Comparison of ENCODE assay signal across 8 mouse cellular contexts in the genomic region with DNA sequence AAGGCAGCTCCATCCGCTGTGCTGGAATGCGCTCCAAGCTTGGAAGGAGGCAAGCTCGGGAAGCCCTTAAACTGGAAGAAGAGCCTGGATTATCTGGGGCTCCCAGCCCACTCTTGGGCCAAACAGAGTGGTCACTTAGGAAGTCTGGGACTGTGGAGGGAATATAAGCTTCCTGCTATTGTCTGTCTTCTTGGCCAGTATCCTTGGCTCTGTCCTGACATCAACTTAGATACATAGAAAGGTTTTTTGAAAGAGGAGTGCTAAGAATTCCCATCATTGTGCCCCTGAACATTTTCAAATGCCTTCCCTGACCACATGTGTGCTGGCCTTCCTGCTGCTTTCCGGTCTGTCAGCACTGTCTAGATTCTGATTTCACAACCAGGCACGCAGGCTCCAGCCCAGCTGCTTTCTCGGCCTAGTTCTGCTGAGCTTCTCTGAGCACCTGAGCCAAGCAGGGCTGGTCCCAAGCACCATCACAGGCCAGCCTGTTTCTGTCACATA. TPM values are rescaled to one million over a fixed set of nuclear protein-coding genes. Genes with fewer than 3 reads are reported as not detected.
DNase-seq lines count a peak whose midpoint lies in the region; ATAC-seq and TF ChIP-seq lines count a peak whose summit lies in the region.

No protein-coding gene starts in this region.

- no peaks in the 10 kb centered on the region for H3K9me3 ChIP-seq in midbrain, embryonic 10.5 days (replicated peaks)
- no peaks in the 10 kb centered on the region for H3K9me3 ChIP-seq in midbrain, postnatal 0 days (ENCODE audit: low read length)
- no peaks in the 10 kb centered on the region for H3K9me3 ChIP-seq in liver, embryonic 11.5 days (ENCODE audit: control insufficient read depth, low read length)

- H3K9ac ChIP-seq in midbrain, postnatal 0 days (replicated peaks; ENCODE audit: low read length, poor library complexity, severe bottlenecking) = no peak overlapping the region
- no peak overlapping the region for H3K9ac ChIP-seq in liver, embryonic 11.5 days (ENCODE audit: low read depth, low read length)

- no peaks in the 10 kb centered on the region for H3K36me3 ChIP-seq in midbrain, embryonic 10.5 days
- H3K36me3 ChIP-seq in midbrain, postnatal 0 days (ENCODE audit: insufficient read depth, low read length) = no peaks in the 10 kb centered on the region
- H3K36me3 ChIP-seq in liver, embryonic 11.5 days (ENCODE audit: control insufficient read depth, insufficient read depth, low read length) = no peaks in the 10 kb centered on the region
- H3K36me3 ChIP-seq in small intestine, adult 2 months (ENCODE audit: control insufficient read depth, insufficient read depth, low read length) = no peaks in the 10 kb centered on the region

- no peak for ATAC-seq in midbrain, postnatal 0 days (ENCODE audit: low FRiP score)
- no peak for ATAC-seq in liver, embryonic 11.5 days (replicated peaks; ENCODE audit: low FRiP score)
- ATAC-seq in frontal cortex, adult (ENCODE audit: low TSS enrichment) = no peak; the same call in 1 of the 2 replicates

- peaks cover 27% of the 10 kb centered on the region for H3K4me1 ChIP-seq in midbrain, embryonic 10.5 days
- H3K4me1 ChIP-seq in midbrain, postnatal 0 days (ENCODE audit: insufficient read depth, low read length) = peaks cover 5% of the 10 kb centered on the region
- peaks cover 30% of the 10 kb centered on the region for H3K4me1 ChIP-seq in liver, embryonic 11.5 days (replicated peaks; ENCODE audit: control insufficient read depth, insufficient read depth, low read length)
- peaks cover 36% of the 10 kb centered on the region for H3K4me1 ChIP-seq in small intestine, adult 2 months (ENCODE audit: control insufficient read depth, insufficient read depth, insufficient read length, low read length)

- peaks cover 56% of the 10 kb centered on the region for H3K27me3 ChIP-seq in midbrain, embryonic 10.5 days (ENCODE audit: low read depth, poor library complexity, severe bottlenecking)
- no peaks in the 10 kb centered on the region; the same call in 1 of the 2 replicates for H3K27me3 ChIP-seq in midbrain, postnatal 0 days (ENCODE audit: insufficient read depth, low read length)
- peaks cover 4% of the 10 kb centered on the region for H3K27me3 ChIP-seq in liver, embryonic 11.5 days (replicated peaks; ENCODE audit: control insufficient read depth, insufficient read depth, low read length)
- no peaks in the 10 kb centered on the region for H3K27me3 ChIP-seq in small intestine, adult 2 months (ENCODE audit: control insufficient read depth, insufficient read depth, low read length)

- H3K4me3 ChIP-seq in midbrain, embryonic 10.5 days = 0 out of 2 replicates have a peak overlapping the region, but pooled peaks have one; percentile 74
- no peak overlapping the region for H3K4me3 ChIP-seq in midbrain, postnatal 0 days (ENCODE audit: low read depth, low read length)
- no peak overlapping the region for H3K4me3 ChIP-seq in liver, embryonic 11.5 days (ENCODE audit: low read depth, low read length)
- H3K4me3 ChIP-seq in small intestine, adult 2 months (ENCODE audit: low read depth, low read length) = no peak overlapping the region

- no peak for TF ChIP-seq POLR2A in small intestine, adult 2 months (IDR thresholded peaks at IDR 0.05; ENCODE audit: low read depth, low read length)

- no peak overlapping the region; the same call in 1 of the 2 replicates for H3K4me2 ChIP-seq in midbrain, postnatal 0 days (ENCODE audit: low read depth, low read length, poor library complexity, severe bottlenecking)
- H3K4me2 ChIP-seq in liver, embryonic 11.5 days = no peak overlapping the region

- DNase-seq in adrenal gland, adult (ENCODE audit: inconsistent age in 2 of 2, low spot score in 1 of 2) = peak; percentile 49 to 77
- no peak for DNase-seq in adrenal gland, adult 8-10 months
- DNase-seq in midbrain, embryonic 10.5 days (ENCODE audit: low spot score) = no peak
- DNase-seq in midbrain, postnatal 0 days (ENCODE audit: low spot score) = no peak
- peak; percentile 27 for DNase-seq in liver, embryonic 11.5 days (ENCODE audit: low spot score)
- no peak for DNase-seq in ovary, adult 18-20 months (ENCODE audit: low spot score)

- no peak for TF ChIP-seq CTCF in midbrain, postnatal 0 days (IDR thresholded peaks at IDR 0.05)
- no peak for TF ChIP-seq CTCF in small intestine, adult 2 months (IDR thresholded peaks at IDR 0.05; ENCODE audit: extremely low read depth, insufficient read length, insufficient replicate concordance, low read depth, low read length)

- 75% methylated on average over 6 of the region's 6 CpGs for WGBS in midbrain, embryonic 10.5 days
- WGBS in midbrain, postnatal 0 days = 70% methylated on average over 6 of the region's 6 CpGs
- 51% methylated on average over 6 of the region's 6 CpGs for WGBS in liver, embryonic 11.5 days
- WGBS in small intestine, adult 2 months = 71% methylated on average over 6 of the region's 6 CpGs

- no peak overlapping the region for H3K27ac ChIP-seq in midbrain, embryonic 10.5 days (replicated peaks)
- no peak overlapping the region for H3K27ac ChIP-seq in midbrain, postnatal 0 days (ENCODE audit: low read depth, low read length)
- H3K27ac ChIP-seq in liver, embryonic 11.5 days (ENCODE audit: low read depth, low read length) = no peak overlapping the region
- peak overlapping the region; percentile 84 for H3K27ac ChIP-seq in small intestine, adult 2 months (ENCODE audit: insufficient read depth, low read depth, low read length)

RNA-seq across cellular contexts. Expression of a gene that starts 1.0 kb away (rescaled TPM):
- total RNA-seq in adrenal gland, adult 8-10 months (2022) = 100 to 1,000 TPM in 2 of 4 experiments, 10 to 100 TPM in 2; 33.7 to 203 (median 102) TPM
- polyA plus RNA-seq in midbrain, embryonic 10.5 days (2016; fragmentation: Nextera tagmentation; extraction: Ambion mirVana) = 5.5 and 6.9 TPM in 2 replicates
- 11.0 and 12.9 TPM in 2 replicates for total RNA-seq in midbrain, postnatal 0 days (2014; rRNA removed)
- 5.4 and 6.7 TPM in 2 replicates for polyA plus RNA-seq in midbrain, postnatal 0 days (2015; fragmentation: Nextera tagmentation; extraction: Ambion mirVana)
- 4.4 and 5.3 TPM in 2 replicates for polyA plus RNA-seq in liver, embryonic 11.5 days (2014; fragmentation: Nextera tagmentation; extraction: Ambion mirVana)
- polyA plus RNA-seq in small intestine, adult 2 months (2012; rRNA removed) = 31.8 and 51.7 TPM in 2 replicates

RNA-seq across cellular contexts. Expression of a gene that starts 52.3 kb away (rescaled TPM):
- 1 to 10 TPM in 2 of 4 experiments, under 1 TPM in 2; 0.70 to 1.6 (median 0.96) TPM for total RNA-seq in adrenal gland, adult 8-10 months (2022)
- polyA plus RNA-seq in midbrain, embryonic 10.5 days (2016; fragmentation: Nextera tagmentation; extraction: Ambion mirVana) = 0.53 and 0.58 TPM in 2 replicates
- 0.44 and 0.61 TPM in 2 replicates for total RNA-seq in midbrain, postnatal 0 days (2014; rRNA removed)
- 0.21 and 0.44 TPM in 2 replicates for polyA plus RNA-seq in midbrain, postnatal 0 days (2015; fragmentation: Nextera tagmentation; extraction: Ambion mirVana)
- polyA plus RNA-seq in liver, embryonic 11.5 days (2014; fragmentation: Nextera tagmentation; extraction: Ambion mirVana) = 0.81 and 1.1 TPM in 2 replicates
- polyA plus RNA-seq in small intestine, adult 2 months (2012; rRNA removed) = 9.4 and 13.4 TPM in 2 replicates

RNA-seq across cellular contexts. Expression of a gene that starts 59.5 kb away (rescaled TPM):
- total RNA-seq in adrenal gland, adult 8-10 months (2022) = 10 to 100 TPM; 49.6 to 62.7 (median 51.9) TPM
- 129 and 133 TPM in 2 replicates for polyA plus RNA-seq in midbrain, embryonic 10.5 days (2016; fragmentation: Nextera tagmentation; extraction: Ambion mirVana)
- total RNA-seq in midbrain, postnatal 0 days (2014; rRNA removed) = 23.1 and 25.2 TPM in 2 replicates
- 77.8 and 81.9 TPM in 2 replicates for polyA plus RNA-seq in midbrain, postnatal 0 days (2015; fragmentation: Nextera tagmentation; extraction: Ambion mirVana)
- polyA plus RNA-seq in liver, embryonic 11.5 days (2014; fragmentation: Nextera tagmentation; extraction: Ambion mirVana) = 126 and 132 TPM in 2 replicates
- 16.7 and 35.8 TPM in 2 replicates for polyA plus RNA-seq in small intestine, adult 2 months (2012; rRNA removed)

Comparison
In these comparisons a context has a peak if more than half of its experiments do, and no peak if none do; other contexts are left out.
1. DNase-seq: peak in adrenal gland, adult (2 of 2) and liver, embryonic 11.5 days (single experiment); none in adrenal gland, adult 8-10 months (single experiment), midbrain, embryonic 10.5 days (single experiment), midbrain, postnatal 0 days (single experiment) and ovary, adult 18-20 months (single experiment).